Mouse (Mus musculus) cerebellum, adult 2 months (tissue): Measurements from ENCODE around the gene Kl.

Experiments
- CTCF ChIP-seq: fragments of 200-500 bp; IDR thresholded peaks from 2 replicates; pipeline ENCODE4 v1.5.1; 2011; ENCODE audit warnings: low read depth, mild to moderate bottlenecking, control low read depth, low read length, moderate library complexity, borderline replicate concordance; ENCODE audit not compliant: insufficient read depth
- POLR2A ChIP-seq: fragments of 200-500 bp; IDR thresholded peaks from 2 replicates; pipeline ENCODE4 v1.6.1; 2011; ENCODE audit warnings: low read length, control low read depth, borderline replicate concordance; ENCODE audit not compliant: insufficient read depth

DNA sequence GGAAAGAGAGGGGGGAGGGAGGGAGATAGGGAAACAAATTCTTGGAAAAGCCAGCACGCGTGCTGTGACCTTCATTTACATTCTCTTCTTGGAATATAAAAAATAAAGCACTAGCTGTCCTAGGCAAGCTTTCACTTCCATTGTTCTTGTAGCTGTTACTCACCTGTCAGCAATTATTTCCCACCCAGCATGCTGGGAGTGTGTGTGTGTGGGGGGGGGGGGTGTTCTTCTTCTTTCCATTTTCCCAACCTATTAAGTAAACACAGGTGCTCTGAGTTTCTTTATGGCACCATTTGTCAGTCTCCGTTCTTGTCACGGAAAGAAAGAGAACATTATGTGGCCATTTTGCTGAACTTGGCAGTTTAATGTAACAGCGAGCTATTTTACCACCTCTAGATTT lies 66.6 kb downstream of the Kl start:
- no peak for TF ChIP-seq CTCF
- no peak for TF ChIP-seq POLR2A
